Mouse (Mus musculus) left cerebral cortex, adult 11 months (tissue): ENCODE results near the gene Sycp3.
"Not testable (repeated sequence)": the region's sequence is repeated elsewhere in the genome, so short reads cannot be mapped to it uniquely, and the experiment has no call there.

Experiments
- DNase-seq: peaks from one replicate; pipeline ENCODE4 v3.0.0; 2022; ENCODE audit warnings: low spot score

The Sycp3 gene

DNA sequence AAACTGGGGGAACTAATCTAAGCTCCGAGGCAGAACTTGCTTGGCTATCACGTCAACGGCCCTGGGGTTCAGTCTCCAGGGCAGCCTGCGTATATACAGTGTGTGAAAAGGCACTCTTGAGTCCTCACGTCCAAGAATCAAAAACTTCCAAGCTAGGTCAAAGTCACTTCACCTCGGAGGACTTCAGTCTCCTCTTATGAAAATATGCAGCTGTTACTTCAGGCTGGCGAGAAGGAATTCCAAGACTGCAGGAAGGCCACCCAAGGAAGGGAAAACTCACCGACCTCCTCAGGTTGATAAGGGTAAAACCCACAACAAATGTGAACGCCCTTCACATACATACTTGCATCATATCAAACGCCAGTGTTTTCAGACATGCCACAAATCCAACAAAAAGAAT lies 42.0 kb downstream of the Sycp3 start:
- no peak for DNase-seq

- no peak for DNase-seq
Observed at GRCm38 (mm10) chr10:88501886-88502765, 42.8 kb downstream of the Sycp3 start.

DNA sequence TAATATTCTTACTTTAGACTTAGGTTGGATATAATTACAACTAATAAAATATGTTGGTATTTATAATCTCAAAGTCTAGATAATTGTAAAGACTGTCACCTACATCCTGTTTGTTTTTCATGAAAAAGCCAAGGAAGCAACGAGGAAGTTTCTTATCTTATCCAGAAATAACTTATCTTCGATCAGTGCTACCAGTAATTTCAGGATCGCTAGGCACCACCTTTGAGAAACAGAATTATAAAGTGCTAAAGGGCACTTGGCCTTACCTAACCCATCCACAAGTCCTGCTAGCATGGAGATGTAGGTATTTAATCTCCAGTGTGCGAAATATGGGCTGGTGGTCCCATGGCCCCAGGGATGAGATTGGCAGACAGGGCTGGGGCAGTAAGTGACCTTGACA lies 43.5 kb downstream of the Sycp3 start:
- no peak for DNase-seq

- DNase-seq: peak; percentile 58
Observed at GRCm38 (mm10) chr10:88503421-88504314, 44.3 kb downstream of the Sycp3 start, which contains the start of gene Chpt1. TSS of gene Chpt1 (minus strand) at chr10:88504073.

- DNase-seq: no peak
Observed at GRCm38 (mm10) chr10:88504481-88504880, 45.1 kb downstream of the Sycp3 start.

DNA sequence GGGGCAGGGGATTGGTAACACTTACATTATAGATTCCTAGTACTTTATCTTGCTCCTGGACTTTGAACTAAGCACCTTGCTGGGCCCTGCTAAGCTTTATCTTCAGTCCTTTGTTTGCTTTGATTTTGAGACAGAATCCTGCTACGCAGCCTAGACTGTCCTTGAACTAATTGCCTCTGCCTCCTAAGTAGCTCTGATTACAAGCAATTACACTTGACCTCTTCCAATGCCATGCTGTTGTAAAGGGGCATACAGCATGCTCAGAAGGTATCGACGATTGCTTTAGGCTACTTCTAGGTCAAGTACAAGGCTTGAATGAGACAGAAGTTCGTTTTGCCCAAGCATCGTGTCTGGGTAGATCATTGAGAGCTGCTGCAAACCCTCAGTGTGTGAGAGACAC lies 45.9 kb downstream of the Sycp3 start:
- DNase-seq: no peak

DNA sequence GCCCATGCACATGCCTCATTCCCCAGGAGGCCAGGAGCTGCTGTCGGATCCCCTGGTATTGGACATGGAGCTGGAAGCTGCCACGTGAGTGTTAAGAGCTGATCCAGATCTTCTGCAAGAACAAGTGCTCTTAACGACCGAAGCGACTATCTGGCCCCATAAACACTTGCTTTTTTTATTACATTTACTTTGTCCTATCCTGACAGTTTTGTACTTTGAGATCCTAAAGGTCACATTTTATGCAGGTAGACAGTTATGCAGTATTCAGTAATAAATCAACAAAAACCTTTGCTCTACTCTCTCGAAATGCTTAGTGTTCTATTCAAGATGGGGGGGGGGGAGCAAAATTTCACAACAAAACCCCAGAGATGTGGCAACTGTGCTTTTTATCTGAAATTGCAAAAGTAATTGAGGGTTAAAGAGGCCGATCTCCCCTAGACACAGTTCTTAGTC lies 48.3 kb downstream of the Sycp3 start:
- no peak for DNase-seq

- no peak for DNase-seq
Observed at GRCm38 (mm10) chr10:88510503-88511271, 51.3 kb downstream of the Sycp3 start.

- no peak for DNase-seq
Observed at GRCm38 (mm10) chr10:88511355-88511754, 52.0 kb downstream of the Sycp3 start.

GRCm38 (mm10) chr10:88513574-88514135 lies 54.3 kb downstream of the Sycp3 start:
- DNase-seq: no peak

DNA sequence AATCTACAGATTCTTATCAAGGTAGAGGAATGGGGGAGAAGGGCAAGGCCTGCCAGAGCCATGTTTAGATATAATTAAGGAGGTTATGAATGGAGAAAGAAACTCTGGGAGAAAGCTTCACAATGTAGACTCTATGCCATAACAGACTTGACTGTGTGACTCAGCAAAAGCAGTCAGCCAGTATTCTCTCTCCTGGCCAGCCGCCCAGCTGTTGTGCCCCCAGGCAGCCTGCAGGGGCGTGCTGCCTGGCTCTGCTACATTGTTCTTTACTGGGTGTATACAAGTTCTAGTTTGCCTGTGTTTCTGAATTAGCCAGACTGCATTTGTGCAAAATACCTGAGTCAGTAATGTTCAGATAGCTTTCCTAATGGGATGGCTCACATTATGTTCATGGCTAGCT lies 55.1 kb downstream of the Sycp3 start:
- DNase-seq: no peak

DNA sequence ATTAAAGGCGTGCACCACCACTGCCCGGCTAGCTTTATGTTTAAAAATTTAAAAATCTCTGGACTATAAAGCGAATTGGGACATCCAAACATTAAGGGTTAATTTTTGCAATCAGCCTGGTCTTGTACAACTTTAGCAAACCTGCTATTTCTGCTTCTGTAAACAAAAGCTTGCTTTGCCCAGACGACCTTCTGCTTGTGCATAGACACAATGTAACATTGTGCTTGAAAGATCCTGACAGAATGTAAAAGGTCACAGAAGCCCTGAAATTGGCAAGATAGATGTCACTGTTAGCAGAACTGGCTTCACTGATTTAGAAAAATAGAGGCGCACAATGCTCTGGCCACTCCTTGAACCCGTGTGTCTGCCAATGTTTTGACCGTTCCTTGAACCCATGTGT lies 55.7 kb downstream of the Sycp3 start:
- not testable (repeated sequence) for DNase-seq

- DNase-seq: no peak
Observed at GRCm38 (mm10) chr10:88522795-88523194, 63.4 kb downstream of the Sycp3 start.
